Mouse (Mus musculus): Measurements from ENCODE around the gene Fads3. TPM values are rescaled to one million over a fixed set of nuclear protein-coding genes. Genes with fewer than 3 reads are reported as not detected.

Fads3 gene
- 31.1 and 38.8 TPM in 2 replicates for polyA plus RNA-seq (2014; fragmentation: Nextera tagmentation; extraction: Ambion mirVana)

GRCm38 (mm10) chr19:10041388-10042148 lies at the start of gene Fads3:
Fads3 (plus strand) TSS chr19:10041569.
- peak within 1 kb of the TSS; percentile 71 for H3K27ac ChIP-seq (ENCODE audit: low read depth)
- ATAC-seq (ENCODE audit: insufficient read depth) (peak; percentile 90), DNase-seq (peak; percentile 93)
- peak within 1 kb of the TSS; percentile 70 for H3K9ac ChIP-seq
- under 1% methylated on average over 65 of the region's 69 CpGs for WGBS
- peaks cover 9% of the 10 kb centered on the region for H3K36me3 ChIP-seq (ENCODE audit: insufficient read depth)
- H3K4me1 ChIP-seq (ENCODE audit: insufficient read depth), result peaks cover 46% of the 10 kb centered on the region
- no peaks in the 10 kb centered on the region for H3K27me3 ChIP-seq (ENCODE audit: insufficient read depth, low read length)
- TF ChIP-seq CTCF (IDR thresholded peaks at IDR 0.05; ENCODE audit: low read depth), result peak; percentile 13; the same call in 1 of the 2 replicates
- peak within 1 kb of the TSS; percentile 91 for H3K4me2 ChIP-seq
- H3K4me3 ChIP-seq (ENCODE audit: low read depth, low read length), result peak within 1 kb of the TSS; percentile 71
- H3K9me3 ChIP-seq (ENCODE audit: low read depth, low read length), result no peaks in the 10 kb centered on the region

DNA sequence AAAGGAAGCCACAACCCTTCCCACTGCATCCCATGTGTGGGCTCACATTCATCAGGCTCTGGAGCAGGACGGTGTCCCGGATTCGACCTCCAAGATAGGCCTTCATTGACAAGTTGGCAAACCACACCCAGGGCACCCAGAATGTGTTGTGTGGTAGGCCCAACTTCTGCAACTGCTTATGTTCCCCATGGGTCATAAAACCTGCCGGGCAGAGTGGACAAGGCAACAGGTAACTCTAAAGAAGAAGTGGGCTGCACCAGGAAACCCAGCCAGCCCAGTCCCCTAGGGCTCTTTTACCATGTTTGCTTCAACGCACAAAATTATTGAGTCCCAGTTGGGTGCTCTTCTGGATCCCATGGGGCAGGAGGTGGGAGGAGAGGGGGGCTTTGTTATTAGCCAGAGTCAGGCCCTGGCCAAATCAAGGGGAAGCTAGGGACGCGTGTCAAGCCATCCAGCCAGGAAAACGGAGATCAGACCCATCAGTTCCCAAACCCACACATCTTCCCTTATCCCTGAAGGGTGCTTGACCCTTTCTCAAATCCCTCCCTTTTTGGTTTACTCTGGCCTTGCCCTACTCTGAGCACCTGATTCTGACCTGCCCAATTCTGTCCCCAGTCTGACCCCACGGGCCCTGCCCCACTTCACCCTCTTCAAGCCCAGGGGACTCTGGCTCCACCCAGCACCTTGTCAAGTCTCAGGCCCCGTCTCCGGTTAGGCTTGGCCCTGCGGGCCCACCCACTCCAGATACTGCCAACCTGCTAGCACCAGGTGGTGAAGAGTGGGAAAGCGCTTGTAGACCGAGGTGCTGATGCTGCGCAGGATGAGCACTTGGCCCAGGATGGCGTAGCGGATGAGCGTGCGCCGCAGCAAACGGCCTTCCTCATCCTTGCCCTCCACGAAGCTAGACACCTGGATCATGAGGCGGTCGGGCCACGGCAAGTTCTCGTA lies 49.1 kb upstream of the Fads3 start:
- WGBS, result 44% methylated on average over 26 of the region's 26 CpGs
- no peak for DNase-seq

DNA sequence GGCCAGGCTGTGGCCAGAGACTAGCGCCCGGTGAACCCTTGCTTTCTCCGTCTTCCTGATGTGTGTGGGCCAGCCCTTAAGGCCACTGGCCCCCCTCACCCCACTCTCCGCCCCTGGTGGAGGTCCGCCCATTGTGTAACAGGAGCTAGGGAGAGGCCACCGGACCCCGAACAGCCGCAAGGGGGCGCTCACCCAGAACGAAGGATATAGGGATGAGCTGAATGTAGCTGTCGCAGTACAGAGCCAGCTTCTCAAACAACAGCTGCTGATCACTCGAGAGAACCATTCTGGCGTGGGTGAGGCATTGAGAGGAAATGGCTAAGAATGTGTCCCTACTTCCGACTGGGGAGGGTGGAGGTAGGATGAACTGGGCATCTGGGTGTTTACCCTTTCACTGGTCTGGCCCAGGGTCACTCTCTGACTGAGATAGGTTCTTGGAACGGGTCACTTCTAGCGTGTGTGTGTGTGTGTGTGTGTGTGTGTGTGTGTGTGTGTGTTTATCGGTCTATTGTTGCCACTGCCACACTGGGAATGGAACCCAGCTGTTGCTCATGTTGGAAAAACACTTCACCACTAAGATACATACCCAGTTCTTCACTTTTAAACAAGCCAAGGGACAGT lies 48.2 kb upstream of the Fads3 start:
- no peaks in the 10 kb centered on the region for H3K27me3 ChIP-seq (ENCODE audit: insufficient read depth, low read length)
- DNase-seq, result peak; percentile 93
- peak; percentile 90 for ATAC-seq (ENCODE audit: insufficient read depth)
- peak overlapping the region; percentile 52 for H3K4me2 ChIP-seq
- H3K9ac ChIP-seq, result peak overlapping the region; percentile 30
- no peaks in the 10 kb centered on the region for H3K36me3 ChIP-seq (ENCODE audit: insufficient read depth)
- 0 out of 2 replicates have a peak overlapping the region, but pooled peaks have one; percentile 2 for H3K27ac ChIP-seq (ENCODE audit: low read depth)
- H3K9me3 ChIP-seq (ENCODE audit: low read depth, low read length), result no peaks in the 10 kb centered on the region
- H3K4me3 ChIP-seq (ENCODE audit: low read depth, low read length), result peak overlapping the region; percentile 7
- TF ChIP-seq CTCF (IDR thresholded peaks at IDR 0.05; ENCODE audit: low read depth), result peak; percentile 93
- 4% methylated on average over 17 of the region's 17 CpGs for WGBS
- H3K4me1 ChIP-seq (ENCODE audit: insufficient read depth), result no peaks in the 10 kb centered on the region

More for the DNA sequence above, 49.1 kb upstream of the Fads3 start:
- Histone ChIP-seq H3K27ac (ENCODE audit: low read depth) (no peak overlapping the region), H3K4me3 (ENCODE audit: low read depth, low read length) (peak overlapping the region; percentile 7), H3K36me3 (ENCODE audit: insufficient read depth) (no peaks in the 10 kb centered on the region), H3K27me3 (ENCODE audit: insufficient read depth, low read length) (no peaks in the 10 kb centered on the region), H3K9ac (peak overlapping the region; percentile 30), H3K4me2 (peak overlapping the region; percentile 52), H3K4me1 (ENCODE audit: insufficient read depth) (no peaks in the 10 kb centered on the region), H3K9me3 (ENCODE audit: low read depth, low read length) (no peaks in the 10 kb centered on the region)
- TF ChIP-seq CTCF (IDR thresholded peaks at IDR 0.05; ENCODE audit: low read depth), result no peak
- ATAC-seq (ENCODE audit: insufficient read depth), result peak; percentile 36; the same call in 1 of the 2 replicates

DNA sequence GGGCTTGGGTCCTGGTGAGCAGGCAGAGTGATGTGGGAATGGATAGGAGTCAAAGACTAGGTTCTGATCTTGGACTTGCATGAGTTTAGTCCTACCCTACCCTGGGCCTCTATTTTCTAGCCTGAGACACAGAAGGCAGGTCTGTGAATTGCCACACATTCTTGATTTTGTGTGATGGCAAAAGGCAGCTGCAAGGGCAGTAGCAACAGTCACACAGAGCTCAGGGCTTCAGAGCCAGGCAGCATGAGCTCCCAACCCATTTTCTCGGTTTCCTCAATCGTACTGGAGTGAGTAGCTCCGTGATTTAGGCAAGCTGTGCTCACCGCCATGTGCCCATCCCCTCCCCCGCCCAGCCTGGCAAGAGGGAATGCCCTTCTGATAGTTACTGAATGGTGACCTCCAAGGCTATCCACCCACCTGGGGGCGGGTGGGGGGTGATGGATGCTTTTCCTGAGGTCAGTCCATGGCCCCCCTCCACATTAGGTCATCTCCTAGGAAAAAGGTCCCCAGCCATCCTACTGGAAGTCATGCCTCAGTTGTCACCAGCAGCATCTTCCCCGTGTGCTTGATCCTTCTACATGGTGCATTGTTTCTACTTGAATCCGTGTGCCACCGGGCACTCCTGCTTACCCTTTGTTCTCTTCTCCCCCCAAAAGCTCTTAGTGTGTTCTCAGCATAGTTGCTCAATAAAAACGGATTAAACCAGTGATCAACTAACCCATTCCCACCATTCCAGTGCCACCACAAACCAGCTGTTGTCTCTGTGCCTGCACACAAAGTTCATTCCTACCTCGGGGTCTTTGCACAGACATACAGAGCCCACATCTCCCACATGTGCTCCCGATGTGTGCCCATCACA lies 43.9 kb upstream of the Fads3 start:
- Histone ChIP-seq H3K36me3 (ENCODE audit: insufficient read depth) (no peaks in the 10 kb centered on the region), H3K9ac (no peak overlapping the region), H3K4me1 (ENCODE audit: insufficient read depth) (no peaks in the 10 kb centered on the region), H3K27ac (ENCODE audit: low read depth) (no peak overlapping the region; the same call in 1 of the 2 replicates), H3K9me3 (ENCODE audit: low read depth, low read length) (no peaks in the 10 kb centered on the region), H3K4me3 (ENCODE audit: low read depth, low read length) (no peak overlapping the region), H3K4me2 (no peak overlapping the region), H3K27me3 (ENCODE audit: insufficient read depth, low read length) (no peaks in the 10 kb centered on the region)
- ATAC-seq (ENCODE audit: insufficient read depth), result no peak
- DNase-seq, result no peak
- no peak for TF ChIP-seq CTCF (IDR thresholded peaks at IDR 0.05; ENCODE audit: low read depth)
- WGBS, result 63% methylated on average over 12 of the region's 12 CpGs

DNA sequence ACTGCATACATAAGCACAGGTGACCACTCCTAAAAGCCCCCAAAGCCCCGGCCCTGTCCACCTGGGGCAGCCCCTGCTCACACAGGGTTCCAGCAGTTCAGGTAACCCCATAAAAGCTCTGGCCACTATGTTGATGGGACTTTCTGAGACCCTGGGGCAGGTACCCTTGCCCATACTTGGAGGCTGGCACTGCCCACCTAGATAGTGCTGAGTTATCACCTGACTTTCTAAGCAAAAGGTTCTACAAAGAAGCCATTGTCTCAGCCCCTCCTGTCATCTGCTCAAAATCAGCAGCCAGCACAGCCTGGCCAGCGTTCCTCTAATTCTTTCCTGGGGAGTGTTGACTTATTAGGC lies 43.3 kb upstream of the Fads3 start:
- no peaks in the 10 kb centered on the region for H3K4me1 ChIP-seq (ENCODE audit: insufficient read depth)
- no peak overlapping the region for H3K4me3 ChIP-seq (ENCODE audit: low read depth, low read length)
- no peak overlapping the region for H3K9ac ChIP-seq
- H3K27me3 ChIP-seq (ENCODE audit: insufficient read depth, low read length), result no peaks in the 10 kb centered on the region
- H3K27ac ChIP-seq (ENCODE audit: low read depth), result no peak overlapping the region
- no peak for TF ChIP-seq CTCF (IDR thresholded peaks at IDR 0.05; ENCODE audit: low read depth)
- H3K9me3 ChIP-seq (ENCODE audit: low read depth, low read length), result no peaks in the 10 kb centered on the region
- no peaks in the 10 kb centered on the region for H3K36me3 ChIP-seq (ENCODE audit: insufficient read depth)
- ATAC-seq (ENCODE audit: insufficient read depth) (no peak), DNase-seq (no peak)
- WGBS, result 73% methylated on average over 2 of the region's 2 CpGs
- no peak overlapping the region for H3K4me2 ChIP-seq

Data from lung, embryonic 14.5 days (tissue).